Mouse (Mus musculus): ENCODE measurements at regions not wholly inside any gene's neighbourhood (a gene's known extent, or its start where the extent isn't known, plus 50 kb on each side); places are given as distances from the start of the nearest gene placed in this dataset.

DNA sequence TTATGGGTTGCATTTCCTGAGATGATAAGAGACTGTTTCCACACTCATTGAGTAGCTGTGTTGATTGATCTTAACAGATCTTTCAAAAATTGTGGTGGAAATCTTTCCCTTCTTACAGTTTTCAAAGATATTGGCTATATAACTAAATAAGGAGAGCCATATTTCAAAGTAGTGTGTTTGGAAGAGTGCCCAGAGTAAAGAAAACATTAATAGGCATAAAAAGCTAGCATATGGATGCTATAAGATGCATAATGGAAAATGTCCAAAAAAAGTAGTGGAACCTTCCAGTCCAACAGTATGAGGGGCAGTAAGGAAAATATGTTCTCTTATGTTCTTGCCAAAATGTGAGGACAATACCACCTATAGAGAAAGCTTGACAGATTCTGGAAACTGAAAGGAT, 137.2 kb upstream of the Speer3 start:
- DNase-seq = no peak

DNA sequence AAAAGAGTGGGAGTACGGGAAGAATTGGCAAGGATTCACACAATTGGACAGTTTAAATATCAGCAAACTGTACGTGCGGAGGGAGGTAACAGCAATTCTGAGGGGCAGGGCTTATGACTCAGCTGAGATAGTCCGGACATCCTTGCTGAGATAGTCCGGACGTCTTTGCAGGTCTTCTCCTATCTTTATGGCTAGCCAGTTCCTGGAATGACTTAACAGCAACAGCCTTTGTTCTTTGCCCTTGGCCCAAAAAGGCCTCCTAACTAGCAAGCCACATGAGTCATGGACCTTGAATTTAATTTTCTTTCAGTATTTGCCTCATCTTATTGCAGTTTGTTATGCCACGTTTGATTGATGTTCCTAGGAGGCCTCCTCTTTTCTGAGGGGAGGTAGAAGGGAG, 133.1 kb upstream of the Speer3 start:
- peak; percentile 49 for DNase-seq

DNA sequence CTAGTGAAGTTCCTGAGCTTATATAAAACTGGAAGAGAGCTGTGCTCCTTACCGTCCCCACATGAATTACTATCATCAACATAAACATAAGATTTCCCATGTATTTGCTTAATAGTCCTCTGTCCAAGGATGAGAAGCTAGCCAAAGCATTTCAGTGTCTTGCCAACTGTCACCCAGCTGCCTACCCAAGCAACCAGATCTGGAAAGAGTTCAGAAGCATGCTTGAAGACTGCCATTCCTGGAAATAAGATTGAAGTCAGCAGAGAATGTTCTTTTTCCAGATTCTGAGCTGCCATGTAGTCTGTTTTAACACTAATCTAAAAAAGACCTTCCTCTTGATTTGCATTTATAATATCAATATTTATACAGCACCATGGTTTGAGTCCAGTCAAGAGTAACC, 131.9 kb upstream of the Speer3 start:
- no peak for DNase-seq

- no peak for DNase-seq
These were observed 124.0 kb upstream of the Speer3 start for GRCm38 (mm10) chr5:13667444-13667843.

DNA sequence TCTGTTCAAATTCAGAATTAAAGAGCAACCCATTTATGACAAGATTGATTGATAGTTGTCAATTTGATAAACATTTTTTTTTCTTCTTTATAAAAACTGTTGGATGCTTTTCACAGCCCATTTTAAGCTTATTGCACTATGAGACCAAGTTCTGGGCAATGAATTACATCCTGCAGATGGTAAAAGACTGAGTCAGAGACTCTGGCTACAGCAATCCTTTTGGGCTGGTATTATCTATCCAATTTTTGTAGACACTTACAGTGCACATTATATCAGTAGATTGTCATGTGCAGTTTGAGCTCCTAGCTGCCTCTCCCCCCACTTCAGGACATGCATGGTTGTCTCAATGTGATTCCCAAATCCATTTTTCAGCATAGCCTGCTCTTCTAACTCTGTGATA, 122.6 kb upstream of the Speer3 start:
- DNase-seq = no peak

GRCm38 (mm10) chr5:13690929-13691806, 100.3 kb upstream of the Speer3 start:
- DNase-seq = no peak

DNA sequence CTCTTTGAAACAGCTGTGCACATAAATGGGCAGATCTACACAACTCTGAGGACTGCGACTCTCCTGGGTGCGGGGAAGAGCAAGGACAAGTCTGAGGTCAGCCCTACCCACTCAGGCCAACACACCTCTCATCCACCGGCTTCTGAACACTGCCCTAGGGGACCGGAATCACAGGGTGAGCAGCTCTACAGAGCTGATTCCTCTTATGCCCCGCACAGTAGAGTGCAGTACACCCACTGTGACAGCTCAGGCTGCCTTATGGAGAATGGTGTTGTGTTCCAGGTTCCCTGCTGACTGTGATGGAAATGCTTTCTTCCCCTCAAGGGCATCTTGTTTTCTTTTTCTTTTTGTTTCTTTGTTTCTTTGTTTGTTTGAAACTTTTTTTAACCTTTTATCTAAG, 96.6 kb upstream of the Speer3 start:
- DNase-seq = no peak
